Mouse (Mus musculus): Measurements from ENCODE around the gene Zfp804a. TPM values are rescaled to one million over a fixed set of nuclear protein-coding genes. Genes with fewer than 3 reads are reported as not detected.

Gene Zfp804a
- total RNA-seq, 1 experiment = 0.09 TPM

DNA sequence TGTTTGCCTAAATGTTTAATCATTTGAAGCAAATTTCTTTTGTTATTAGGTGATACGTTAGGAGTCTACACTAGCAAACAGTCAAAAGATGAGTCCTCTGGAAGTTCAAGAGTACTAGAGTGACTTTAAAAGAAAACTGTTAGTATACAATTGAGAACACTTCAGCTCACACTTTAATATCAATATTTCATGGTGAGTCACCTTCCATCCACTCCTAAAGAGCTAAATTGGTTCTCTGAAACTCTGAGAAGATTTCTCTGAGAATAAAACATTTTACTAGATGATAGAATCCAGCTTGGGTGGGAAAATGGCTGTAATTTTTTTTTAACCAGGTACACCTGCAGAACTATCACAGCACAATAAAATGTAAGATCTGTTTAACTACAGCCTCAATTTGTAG lies 157.6 kb downstream of the Zfp804a start:
- no peak for DNase-seq (ENCODE audit: low read depth, low spot score)
- Histone ChIP-seq H3K27ac (ENCODE audit: insufficient read depth, low read depth, low read length, poor library complexity, severe bottlenecking) (no peak overlapping the region), H3K36me3 (ENCODE audit: control insufficient read depth, insufficient read depth, low read length, poor library complexity, severe bottlenecking) (no peaks in the 10 kb centered on the region), H3K4me1 (ENCODE audit: control insufficient read depth in 2 of 2, insufficient read depth in 2 of 2, low read length in 2 of 2, poor library complexity in 1 of 2) (no peaks in the 10 kb centered on the region), H3K9ac (ENCODE audit: insufficient read depth, low read depth, low read length, poor library complexity, severe bottlenecking) (no peak overlapping the region), H3K9me3 (ENCODE audit: control insufficient read depth, insufficient read depth, low read depth, low read length) (no peaks in the 10 kb centered on the region), H3K4me3 (ENCODE audit: insufficient read depth in 1 of 2, low read depth in 1 of 2, low read length in 2 of 2, poor library complexity in 1 of 2, severe bottlenecking in 1 of 2) (no peak overlapping the region)
- in situ Hi-C loops (cut with MboI; ENCODE audit: low sequenced_read_pairs in 2 of 2, unreplicated experiment in 2 of 2) = no loop called here
- no peak for TF ChIP-seq HCFC1 (IDR thresholded peaks at IDR 0.05; ENCODE audit: borderline replicate concordance, insufficient read depth, low read length)
- TF ChIP-seq CHD2 (IDR thresholded peaks at IDR 0.05; ENCODE audit: low read depth, low read length) = no peak
- no peak for TF ChIP-seq MAFK (IDR thresholded peaks at IDR 0.05; ENCODE audit: insufficient read depth, low read depth, low read length)
- TF ChIP-seq ZC3H11A (IDR thresholded peaks at IDR 0.05; ENCODE audit: borderline replicate concordance, low read depth, low read length) = no peak
- no peak for TF ChIP-seq ZNF384 (IDR thresholded peaks at IDR 0.05; ENCODE audit: low read depth, low read length)

DNA sequence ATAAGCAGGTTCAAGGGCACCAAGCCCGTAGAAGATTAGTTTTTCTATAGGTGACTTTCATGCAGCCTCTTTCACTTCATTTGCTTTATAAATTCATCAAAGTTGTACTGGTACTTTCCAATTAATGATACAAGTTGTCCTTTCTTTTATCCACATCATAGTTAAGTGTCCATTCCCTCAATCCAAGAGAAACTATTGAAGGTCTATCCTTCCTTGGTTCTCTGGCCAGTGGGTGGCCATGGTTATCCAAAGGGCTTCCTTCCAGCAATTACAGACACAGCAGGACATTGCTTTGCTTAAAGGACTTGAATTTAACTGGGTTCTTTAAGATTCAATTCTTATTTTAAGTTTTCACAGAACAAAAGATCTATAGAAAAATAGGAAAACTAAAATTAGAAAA lies 158.9 kb downstream of the Zfp804a start:
- no peak for TF ChIP-seq ZC3H11A (IDR thresholded peaks at IDR 0.05; ENCODE audit: borderline replicate concordance, low read depth, low read length)
- Histone ChIP-seq H3K9me3 (ENCODE audit: control insufficient read depth, insufficient read depth, low read depth, low read length) (no peaks in the 10 kb centered on the region), H3K9ac (ENCODE audit: insufficient read depth, low read depth, low read length, poor library complexity, severe bottlenecking) (no peak overlapping the region), H3K36me3 (ENCODE audit: control insufficient read depth, insufficient read depth, low read length, poor library complexity, severe bottlenecking) (no peaks in the 10 kb centered on the region), H3K4me3 (ENCODE audit: insufficient read depth in 1 of 2, low read depth in 1 of 2, low read length in 2 of 2, poor library complexity in 1 of 2, severe bottlenecking in 1 of 2) (no peak overlapping the region), H3K27ac (ENCODE audit: insufficient read depth, low read depth, low read length, poor library complexity, severe bottlenecking) (no peak overlapping the region), H3K4me1 (ENCODE audit: control insufficient read depth in 2 of 2, insufficient read depth in 2 of 2, low read length in 2 of 2, poor library complexity in 1 of 2) (no peaks in the 10 kb centered on the region)
- in situ Hi-C loops (cut with MboI; ENCODE audit: low sequenced_read_pairs in 2 of 2, unreplicated experiment in 2 of 2) = no loop called here
- no peak for DNase-seq (ENCODE audit: low read depth, low spot score)

GRCm38 (mm10) chr2:82217873-82218272 lies 164.9 kb downstream of the Zfp804a start:
- no peak for TF ChIP-seq CHD2 (IDR thresholded peaks at IDR 0.05; ENCODE audit: low read depth, low read length)
- TF ChIP-seq ZC3H11A (IDR thresholded peaks at IDR 0.05; ENCODE audit: borderline replicate concordance, low read depth, low read length) = no peak
- TF ChIP-seq HCFC1 (IDR thresholded peaks at IDR 0.05; ENCODE audit: borderline replicate concordance, insufficient read depth, low read length) = no peak
- DNase-seq (ENCODE audit: low read depth, low spot score) = no peak
- no peak overlapping the region for H3K9ac ChIP-seq (ENCODE audit: insufficient read depth, low read depth, low read length, poor library complexity, severe bottlenecking)
- no peaks in the 10 kb centered on the region for H3K9me3 ChIP-seq (ENCODE audit: control insufficient read depth, insufficient read depth, low read depth, low read length)
- H3K27ac ChIP-seq (ENCODE audit: insufficient read depth, low read depth, low read length, poor library complexity, severe bottlenecking) = no peak overlapping the region
- H3K4me3 ChIP-seq (ENCODE audit: insufficient read depth in 1 of 2, low read depth in 1 of 2, low read length in 2 of 2, poor library complexity in 1 of 2, severe bottlenecking in 1 of 2) = no peak overlapping the region
- no peaks in the 10 kb centered on the region for H3K36me3 ChIP-seq (ENCODE audit: control insufficient read depth, insufficient read depth, low read length, poor library complexity, severe bottlenecking)
- in situ Hi-C loops (cut with MboI; ENCODE audit: low sequenced_read_pairs in 2 of 2, unreplicated experiment in 2 of 2) = no loop called here
- H3K4me1 ChIP-seq (ENCODE audit: control insufficient read depth in 2 of 2, insufficient read depth in 2 of 2, low read length in 2 of 2, poor library complexity in 1 of 2) = no peaks in the 10 kb centered on the region

GRCm38 (mm10) chr2:82246020-82246419 lies 193.0 kb downstream of the Zfp804a start:
- no peak overlapping the region for H3K27ac ChIP-seq (ENCODE audit: insufficient read depth, low read depth, low read length, poor library complexity, severe bottlenecking)
- H3K36me3 ChIP-seq (ENCODE audit: control insufficient read depth, insufficient read depth, low read length, poor library complexity, severe bottlenecking) = no peaks in the 10 kb centered on the region
- in situ Hi-C loops (cut with MboI; ENCODE audit: low sequenced_read_pairs in 2 of 2, unreplicated experiment in 2 of 2) = no loop called here
- no peak overlapping the region for H3K4me3 ChIP-seq (ENCODE audit: insufficient read depth in 1 of 2, low read depth in 1 of 2, low read length in 2 of 2, poor library complexity in 1 of 2, severe bottlenecking in 1 of 2)
- TF ChIP-seq CHD2 (IDR thresholded peaks at IDR 0.05; ENCODE audit: low read depth, low read length) (no peak), MAFK (IDR thresholded peaks at IDR 0.05; ENCODE audit: insufficient read depth, low read depth, low read length) (no peak), ZNF384 (IDR thresholded peaks at IDR 0.05; ENCODE audit: low read depth, low read length) (no peak), ZC3H11A (IDR thresholded peaks at IDR 0.05; ENCODE audit: borderline replicate concordance, low read depth, low read length) (no peak), HCFC1 (IDR thresholded peaks at IDR 0.05; ENCODE audit: borderline replicate concordance, insufficient read depth, low read length) (no peak)
- H3K9ac ChIP-seq (ENCODE audit: insufficient read depth, low read depth, low read length, poor library complexity, severe bottlenecking) = no peak overlapping the region
- H3K4me1 ChIP-seq (ENCODE audit: control insufficient read depth in 2 of 2, insufficient read depth in 2 of 2, low read length in 2 of 2, poor library complexity in 1 of 2) = no peaks in the 10 kb centered on the region
- DNase-seq (ENCODE audit: low read depth, low spot score) = no peak
- no peaks in the 10 kb centered on the region for H3K9me3 ChIP-seq (ENCODE audit: control insufficient read depth, insufficient read depth, low read depth, low read length)

GRCm38 (mm10) chr2:82246902-82247522 lies 194.0 kb downstream of the Zfp804a start:
- Histone ChIP-seq H3K4me3 (ENCODE audit: insufficient read depth in 1 of 2, low read depth in 1 of 2, low read length in 2 of 2, poor library complexity in 1 of 2, severe bottlenecking in 1 of 2) (no peak overlapping the region), H3K36me3 (ENCODE audit: control insufficient read depth, insufficient read depth, low read length, poor library complexity, severe bottlenecking) (no peaks in the 10 kb centered on the region), H3K4me1 (ENCODE audit: control insufficient read depth in 2 of 2, insufficient read depth in 2 of 2, low read length in 2 of 2, poor library complexity in 1 of 2) (no peaks in the 10 kb centered on the region), H3K9ac (ENCODE audit: insufficient read depth, low read depth, low read length, poor library complexity, severe bottlenecking) (no peak overlapping the region), H3K27ac (ENCODE audit: insufficient read depth, low read depth, low read length, poor library complexity, severe bottlenecking) (no peak overlapping the region), H3K9me3 (ENCODE audit: control insufficient read depth, insufficient read depth, low read depth, low read length) (no peaks in the 10 kb centered on the region)
- DNase-seq (ENCODE audit: low read depth, low spot score) = no peak
- TF ChIP-seq ZC3H11A (IDR thresholded peaks at IDR 0.05; ENCODE audit: borderline replicate concordance, low read depth, low read length) (no peak), ZNF384 (IDR thresholded peaks at IDR 0.05; ENCODE audit: low read depth, low read length) (no peak)
- in situ Hi-C loops (cut with MboI; ENCODE audit: low sequenced_read_pairs in 2 of 2, unreplicated experiment in 2 of 2) = no loop called here

Data from ES-E14 (cell line).